Mouse (Mus musculus): ENCODE results near the gene Frmd4a.

The Frmd4a gene

DNA sequence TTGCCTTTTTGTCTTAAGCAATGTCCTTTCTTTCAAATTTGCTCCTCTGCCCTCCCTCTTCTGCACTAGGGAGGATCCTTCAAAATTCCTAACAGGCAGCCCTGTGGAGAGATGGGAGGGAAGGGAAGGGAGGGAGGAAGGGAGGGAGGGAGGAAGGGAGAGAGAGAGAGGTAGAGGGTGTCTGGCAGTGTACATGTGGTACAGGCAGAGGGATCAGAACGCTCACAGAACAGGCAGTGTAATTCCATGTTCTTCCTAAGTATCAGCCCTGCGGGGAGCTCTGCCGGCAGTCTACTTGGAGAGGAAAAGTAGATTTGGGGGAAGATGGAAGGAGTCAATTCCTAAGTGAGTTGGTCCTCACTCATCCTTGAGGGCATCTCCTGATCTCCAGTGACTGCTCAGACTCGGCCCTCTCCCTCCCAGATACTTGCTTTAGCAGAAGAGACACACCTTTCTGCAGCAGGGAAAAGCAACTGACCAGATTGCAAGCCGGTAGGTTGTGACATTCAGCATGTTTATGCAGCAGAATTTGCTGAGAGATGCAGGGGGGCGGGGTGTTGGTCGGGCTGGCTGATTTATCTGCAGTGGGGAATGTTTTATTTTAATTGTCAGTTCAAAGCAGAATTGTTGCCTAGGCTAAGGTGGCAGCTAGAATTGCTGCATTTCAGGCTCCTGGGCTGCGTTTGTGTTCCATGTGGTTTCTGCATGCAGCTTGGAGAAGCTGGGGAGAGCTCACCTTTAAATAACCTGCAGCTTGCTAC is at the start of gene Frmd4a:
Gene Frmd4a (plus strand): TSS at position 190 of the 761 bp plus-strand sequence.
- in situ Hi-C loops (cut with MboI; ENCODE audit: low pct_unique_long_range_greater_than_20kb in 1 of 2, low sequenced_read_pairs in 2 of 2, unreplicated experiment in 1 of 2): no loop called here

DNA sequence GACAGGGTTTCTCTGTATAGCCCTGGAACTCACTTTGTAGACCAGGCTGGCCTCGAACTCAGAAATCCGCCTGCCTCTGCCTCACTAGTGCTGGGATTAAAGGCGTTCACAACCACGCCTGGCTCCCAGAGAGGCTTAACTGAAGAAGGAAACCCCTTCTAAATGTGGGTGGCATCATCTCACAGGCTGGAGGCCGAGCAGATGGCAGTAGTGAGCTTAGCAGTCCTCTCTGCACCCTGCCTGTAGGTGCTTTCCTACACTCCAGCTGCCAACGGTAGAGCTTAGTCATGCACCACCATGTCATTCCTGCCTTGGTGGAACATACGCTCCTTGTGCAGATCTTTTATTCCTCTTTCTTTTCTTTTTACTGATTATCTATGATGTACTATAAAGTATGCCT is 28.6 kb upstream of the Frmd4a start:
- in situ Hi-C loops (cut with MboI; ENCODE audit: low pct_unique_long_range_greater_than_20kb in 1 of 2, low sequenced_read_pairs in 2 of 2, unreplicated experiment in 1 of 2): no loop called here

DNA sequence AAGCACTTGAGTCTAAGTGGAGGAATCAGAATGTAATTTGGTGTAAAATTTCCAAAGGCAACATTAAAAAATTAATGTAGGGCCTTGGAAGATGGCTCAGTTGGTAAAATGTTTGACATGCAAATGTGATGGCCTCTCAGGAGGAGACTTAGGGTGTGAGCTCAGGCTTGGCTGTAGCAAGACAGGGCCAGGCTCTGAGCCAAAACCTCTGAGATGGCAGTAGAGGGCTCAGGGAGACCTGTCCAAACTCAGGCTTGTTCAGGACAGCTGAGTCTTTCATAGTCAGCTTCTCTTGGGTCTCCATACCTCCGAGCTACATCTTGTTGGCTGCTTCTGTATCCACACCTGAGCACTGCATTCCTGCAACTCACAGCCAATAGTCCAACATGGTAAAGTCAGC is 27.1 kb upstream of the Frmd4a start:
- in situ Hi-C loops (cut with MboI; ENCODE audit: low pct_unique_long_range_greater_than_20kb in 1 of 2, low sequenced_read_pairs in 2 of 2, unreplicated experiment in 1 of 2): no loop called here

DNA sequence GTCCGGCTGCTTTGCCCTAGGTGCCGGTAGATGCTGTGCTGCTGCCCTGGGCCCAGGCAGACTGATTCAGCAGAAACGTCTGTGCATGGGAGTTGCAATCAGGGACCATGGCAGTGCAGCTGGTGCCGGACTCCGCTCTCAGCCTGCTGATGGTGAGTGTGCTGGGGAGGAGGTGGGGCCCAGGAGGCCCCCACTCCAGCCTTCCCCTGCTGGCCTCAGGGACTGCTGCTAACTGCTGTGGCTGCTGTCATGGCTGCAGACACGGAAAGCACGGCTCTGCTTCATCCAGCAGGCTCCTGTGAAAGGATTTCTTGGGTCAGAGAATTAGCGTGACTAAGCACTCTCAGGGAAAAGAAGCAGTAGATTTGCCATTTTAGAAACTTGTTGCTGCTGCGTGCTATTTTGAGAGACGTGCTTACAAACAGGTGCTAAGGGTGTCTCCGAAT is 937 bp downstream of the Frmd4a start:
- in situ Hi-C loops (cut with MboI; ENCODE audit: low pct_unique_long_range_greater_than_20kb in 1 of 2, low sequenced_read_pairs in 2 of 2, unreplicated experiment in 1 of 2): no loop called here

DNA sequence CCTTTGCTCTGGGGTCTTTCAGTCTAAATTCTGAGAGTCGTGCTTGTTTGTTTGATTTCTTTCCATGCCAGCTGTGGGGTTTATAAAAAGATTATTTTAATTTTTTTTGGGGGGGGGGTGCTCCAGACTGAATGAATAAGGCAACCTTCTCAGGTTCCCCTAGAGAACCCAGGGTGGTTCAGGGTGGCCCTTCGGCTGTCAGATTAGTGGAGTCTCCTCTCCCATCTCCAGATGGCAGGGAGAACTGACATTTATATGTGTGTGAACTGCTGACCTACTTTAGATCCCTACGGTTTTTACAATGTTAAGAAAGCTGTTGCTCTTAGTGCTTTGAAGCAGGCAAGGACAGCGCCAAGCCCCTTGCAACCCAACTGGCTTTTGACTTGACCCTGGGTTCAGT is 1.4 kb downstream of the Frmd4a start:
- in situ Hi-C loops (cut with MboI; ENCODE audit: low pct_unique_long_range_greater_than_20kb in 1 of 2, low sequenced_read_pairs in 2 of 2, unreplicated experiment in 1 of 2): no loop called here

DNA sequence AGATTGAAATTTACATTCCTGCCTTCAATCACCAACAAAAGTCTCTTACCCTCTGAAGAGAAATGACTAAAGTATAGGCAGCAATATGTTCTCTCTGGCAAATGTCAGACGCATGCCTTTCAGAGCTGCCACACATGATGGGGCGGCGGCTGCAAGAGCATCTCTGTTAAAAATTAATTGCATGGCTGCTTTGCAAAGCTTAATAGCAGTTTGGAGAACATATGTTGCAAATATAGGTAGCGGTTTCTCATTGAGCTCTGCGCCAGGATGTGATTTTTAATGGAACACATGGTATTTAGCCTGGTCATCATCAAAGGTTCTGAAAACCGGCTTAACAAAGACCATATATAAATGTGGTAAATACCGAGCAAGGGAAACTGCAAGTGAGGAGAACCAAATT is 7.4 kb downstream of the Frmd4a start:
- in situ Hi-C loops (cut with MboI; ENCODE audit: low pct_unique_long_range_greater_than_20kb in 1 of 2, low sequenced_read_pairs in 2 of 2, unreplicated experiment in 1 of 2): no loop called here

DNA sequence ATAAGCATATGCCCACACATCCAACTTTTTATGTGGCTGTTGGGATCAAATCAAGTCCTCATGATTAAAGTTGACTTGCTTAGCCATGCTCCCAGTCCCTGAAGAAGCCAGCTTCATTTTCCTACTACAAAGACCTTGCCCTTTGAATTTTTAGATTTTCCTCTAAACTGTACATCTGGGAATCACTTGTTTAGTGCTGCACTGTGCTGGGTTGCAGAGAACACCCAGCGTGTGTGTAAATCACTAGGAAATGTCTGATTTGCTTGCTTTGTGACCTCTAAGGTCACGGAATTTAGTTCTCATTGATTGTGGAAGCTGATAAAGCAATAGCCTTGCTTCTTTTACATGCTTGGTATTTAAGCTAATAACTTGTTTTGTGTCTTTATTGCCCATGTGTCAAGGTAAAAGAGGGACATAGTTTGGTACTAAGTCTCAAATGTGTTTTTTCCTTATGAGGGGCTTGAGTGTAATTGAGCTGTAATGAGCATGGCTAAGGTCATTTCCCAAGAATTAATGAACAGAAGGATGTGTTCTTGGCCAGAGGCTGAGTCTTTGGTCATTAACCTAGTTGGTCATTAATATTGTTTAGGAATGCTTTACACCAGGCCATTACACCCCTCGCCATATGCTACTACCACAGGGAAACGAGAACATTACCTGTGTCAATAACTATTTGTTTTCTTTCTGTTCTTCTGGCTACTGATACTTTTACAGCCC is 11.7 kb downstream of the Frmd4a start:
- in situ Hi-C loops (cut with MboI; ENCODE audit: low pct_unique_long_range_greater_than_20kb in 1 of 2, low sequenced_read_pairs in 2 of 2, unreplicated experiment in 1 of 2): no loop called here

DNA sequence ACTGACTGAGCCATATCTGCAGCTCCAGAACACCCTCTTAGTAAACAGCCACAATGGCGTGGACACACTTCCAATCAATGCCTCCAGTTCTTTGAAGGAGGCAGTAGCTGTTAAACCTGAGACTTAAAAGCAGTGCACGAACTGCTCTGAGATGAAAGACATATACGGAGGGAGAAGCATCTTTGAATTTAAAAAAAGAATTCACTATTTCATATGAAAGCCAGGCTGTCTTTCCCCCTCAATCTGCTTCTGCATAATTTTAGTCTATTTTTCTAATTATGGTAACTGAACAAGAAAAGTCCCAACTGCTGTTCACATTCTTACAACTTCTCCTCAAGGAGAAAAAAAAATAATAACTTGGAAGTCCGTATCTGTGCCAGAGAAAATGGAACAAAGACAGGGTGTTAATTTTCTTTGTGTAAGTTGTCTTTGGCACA is 18.7 kb downstream of the Frmd4a start:
- in situ Hi-C loops (cut with MboI; ENCODE audit: low pct_unique_long_range_greater_than_20kb in 1 of 2, low sequenced_read_pairs in 2 of 2, unreplicated experiment in 1 of 2): no loop called here

DNA sequence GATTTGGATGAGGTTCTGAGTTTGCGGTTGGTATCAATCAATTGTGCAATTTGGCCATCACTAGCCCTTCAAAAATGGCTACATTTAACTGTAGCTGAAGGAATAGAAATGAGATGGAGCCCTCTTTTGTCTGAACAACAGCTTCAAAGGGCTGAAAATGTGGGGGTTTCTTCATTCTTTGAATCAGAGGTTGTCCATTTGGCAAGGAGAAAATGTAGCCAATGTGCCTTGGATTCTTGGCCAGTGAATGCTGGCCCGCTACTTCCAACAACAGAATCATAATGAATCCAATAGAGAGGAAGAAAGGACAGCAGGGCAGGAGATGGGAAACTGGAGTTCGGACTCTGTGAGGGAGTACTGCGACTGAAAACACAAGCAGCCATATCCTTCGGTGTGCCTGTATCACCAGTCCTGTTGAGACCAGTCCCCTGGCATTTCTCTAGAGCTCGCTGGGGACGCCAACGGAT is 19.2 kb downstream of the Frmd4a start:
- in situ Hi-C loops (cut with MboI; ENCODE audit: low pct_unique_long_range_greater_than_20kb in 1 of 2, low sequenced_read_pairs in 2 of 2, unreplicated experiment in 1 of 2): no loop called here

DNA sequence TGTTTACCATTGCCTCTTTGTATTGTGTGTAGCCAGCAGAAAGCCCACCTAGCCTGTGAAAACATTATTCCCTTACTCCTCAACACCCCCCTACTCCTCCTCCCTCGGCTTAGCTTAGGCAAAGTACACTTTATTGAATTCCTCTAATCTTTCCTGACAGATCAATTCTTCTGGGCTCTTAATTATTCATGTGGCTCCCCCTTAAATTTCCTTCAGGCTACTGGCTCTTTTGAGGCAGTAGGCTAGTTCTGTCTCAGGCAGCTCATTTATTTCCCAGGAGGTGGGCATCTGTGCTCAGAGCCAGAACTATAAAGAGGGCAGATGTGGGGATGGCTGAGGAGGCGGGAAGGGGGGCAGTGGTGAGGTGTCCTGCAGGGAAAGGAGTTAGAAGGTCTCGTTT is 24.5 kb downstream of the Frmd4a start:
- in situ Hi-C loops (cut with MboI; ENCODE audit: low pct_unique_long_range_greater_than_20kb in 1 of 2, low sequenced_read_pairs in 2 of 2, unreplicated experiment in 1 of 2): no loop called here

DNA sequence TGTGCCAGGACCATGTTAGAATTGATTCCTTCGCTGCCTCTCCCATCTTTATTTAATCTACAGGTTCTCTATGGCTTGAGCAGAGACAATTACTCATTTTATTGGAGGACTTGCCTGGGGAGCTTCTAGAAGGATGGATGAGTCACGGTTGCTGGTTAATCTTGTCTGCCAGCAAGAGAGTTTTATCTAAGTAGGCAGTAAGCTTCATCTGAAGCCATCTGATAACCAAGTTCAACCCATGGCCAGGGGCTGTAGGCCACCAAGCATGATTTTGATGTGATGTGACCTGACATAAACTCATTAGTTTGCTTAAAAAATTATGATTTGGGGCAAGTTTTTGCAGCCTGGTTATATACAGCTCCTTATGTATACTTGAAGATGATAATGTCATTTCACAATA is 38.0 kb downstream of the Frmd4a start:
- in situ Hi-C loops (cut with MboI; ENCODE audit: low pct_unique_long_range_greater_than_20kb in 1 of 2, low sequenced_read_pairs in 2 of 2, unreplicated experiment in 1 of 2): no loop called here

DNA sequence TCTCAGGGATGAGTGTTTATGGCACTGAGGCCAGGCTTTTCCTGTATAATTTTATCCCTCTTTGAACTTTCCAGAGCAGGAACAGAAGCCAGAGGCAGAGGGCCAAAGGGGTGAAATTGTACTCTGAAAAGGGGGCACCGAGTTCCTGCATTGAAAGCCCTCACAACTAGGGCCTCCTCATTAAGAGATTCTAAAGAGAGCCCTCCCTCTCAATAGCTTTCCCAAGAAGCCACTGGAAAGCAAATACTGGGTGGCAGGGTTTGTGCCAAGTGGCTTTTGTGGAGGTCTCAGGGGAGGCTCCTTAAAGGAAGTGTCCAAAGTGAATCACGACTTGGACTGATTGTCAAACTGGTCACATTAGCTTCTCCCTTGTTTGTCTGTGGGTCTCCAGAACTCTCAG is 43.2 kb downstream of the Frmd4a start:
- in situ Hi-C loops (cut with MboI; ENCODE audit: low pct_unique_long_range_greater_than_20kb in 1 of 2, low sequenced_read_pairs in 2 of 2, unreplicated experiment in 1 of 2): no loop called here

DNA sequence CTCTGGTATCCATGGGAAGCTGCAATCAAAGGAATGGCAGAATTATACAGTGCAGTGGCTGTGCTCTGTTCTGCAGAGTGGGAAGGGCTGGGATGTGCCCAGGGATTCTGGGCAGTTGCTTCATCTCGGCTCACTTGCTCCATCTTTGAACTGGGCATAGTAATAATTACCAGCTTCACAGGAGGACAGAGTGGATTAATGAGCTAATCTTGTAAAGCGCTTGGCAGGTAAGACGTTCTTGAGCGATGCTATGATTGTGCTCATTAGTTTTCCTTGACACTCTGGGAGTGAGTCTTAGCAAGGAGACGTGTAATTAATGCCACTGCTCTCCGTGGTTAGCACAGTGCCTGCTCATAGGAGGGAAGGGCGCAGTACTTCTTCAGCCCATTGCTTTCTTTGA is 54.3 kb downstream of the Frmd4a start:
- in situ Hi-C loops (cut with MboI; ENCODE audit: low pct_unique_long_range_greater_than_20kb in 1 of 2, low sequenced_read_pairs in 2 of 2, unreplicated experiment in 1 of 2): no loop called here

DNA sequence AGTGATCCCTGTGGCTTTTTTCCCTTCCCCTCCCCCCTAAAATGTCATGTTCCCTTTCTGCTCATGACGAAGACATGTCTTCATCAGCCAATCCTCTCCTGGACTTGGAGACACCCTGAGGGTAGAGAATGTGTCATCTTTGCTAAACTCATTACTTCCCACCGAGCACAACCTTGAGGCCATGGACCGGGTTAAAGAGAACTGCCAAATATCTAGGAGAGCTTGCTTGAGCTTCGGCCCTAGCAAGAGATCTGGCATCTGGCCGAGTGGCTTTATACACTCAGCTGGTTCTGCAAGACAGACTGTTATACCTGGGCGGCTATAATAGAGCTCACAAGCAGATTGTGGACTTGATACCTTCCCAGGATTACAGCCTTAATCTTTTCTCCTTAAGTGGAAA is 66.4 kb downstream of the Frmd4a start:
- in situ Hi-C loops (cut with MboI; ENCODE audit: low pct_unique_long_range_greater_than_20kb in 1 of 2, low sequenced_read_pairs in 2 of 2, unreplicated experiment in 1 of 2): no loop called here

DNA sequence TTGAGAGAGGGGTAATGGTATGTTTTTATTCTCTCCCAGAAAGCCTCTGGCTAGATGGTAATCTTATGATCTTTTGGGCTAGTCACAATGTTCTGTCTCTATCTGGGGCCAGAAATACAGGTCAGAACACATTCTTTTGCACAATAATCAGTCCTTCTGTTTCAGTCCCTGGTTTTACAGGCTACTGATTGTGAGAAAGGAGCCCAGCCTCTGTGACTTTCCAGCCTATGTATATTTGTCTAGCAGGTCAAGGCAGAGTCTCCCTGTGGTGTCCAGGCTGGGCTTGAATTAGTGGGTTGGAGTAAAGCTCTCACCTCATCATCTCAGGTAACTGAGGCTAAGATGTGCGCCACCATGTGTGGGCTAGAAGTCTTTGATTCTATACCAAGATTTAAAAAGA is 80.1 kb downstream of the Frmd4a start:
- in situ Hi-C loops (cut with MboI; ENCODE audit: low pct_unique_long_range_greater_than_20kb in 1 of 2, low sequenced_read_pairs in 2 of 2, unreplicated experiment in 1 of 2): no loop called here

DNA sequence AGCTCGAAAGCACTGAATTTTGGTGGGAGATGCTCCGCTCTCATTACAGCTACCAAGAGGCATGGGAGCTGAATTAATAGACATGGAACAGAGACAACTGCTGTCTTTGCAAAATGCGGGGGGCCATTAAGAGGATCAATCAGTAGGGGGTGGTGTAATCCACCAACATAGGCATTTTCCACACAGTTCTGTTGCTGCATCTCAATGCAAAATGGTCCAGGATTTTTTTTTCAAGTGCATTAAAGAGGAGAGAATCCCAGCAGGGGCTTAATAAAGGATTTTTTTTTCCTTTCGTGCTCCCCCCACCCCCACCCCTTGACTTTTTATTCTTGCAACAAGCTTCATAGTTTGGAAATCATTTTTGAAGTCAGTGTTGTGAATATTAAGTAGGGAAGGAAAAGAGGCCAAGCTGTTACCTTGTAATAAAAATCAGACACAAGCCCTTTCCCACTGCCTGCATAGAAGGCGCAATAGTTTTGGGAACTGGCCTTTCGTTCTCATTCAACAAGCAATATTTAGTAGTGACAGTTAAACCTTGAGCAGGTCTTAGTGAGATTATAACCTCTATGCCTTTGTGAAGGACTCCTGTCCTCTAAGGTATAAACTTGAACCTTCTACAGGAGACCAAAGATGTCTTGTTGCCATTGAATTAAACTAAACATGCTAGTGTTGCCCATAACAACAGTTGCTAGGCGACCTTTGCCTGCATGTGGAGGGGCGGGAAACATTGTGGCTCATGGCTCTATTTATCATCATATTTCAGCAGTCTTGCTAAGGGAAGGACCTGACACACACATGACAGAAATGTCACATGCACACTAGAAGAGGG is 81.6 kb downstream of the Frmd4a start:
- in situ Hi-C loops (cut with MboI; ENCODE audit: low pct_unique_long_range_greater_than_20kb in 1 of 2, low sequenced_read_pairs in 2 of 2, unreplicated experiment in 1 of 2): no loop called here

DNA sequence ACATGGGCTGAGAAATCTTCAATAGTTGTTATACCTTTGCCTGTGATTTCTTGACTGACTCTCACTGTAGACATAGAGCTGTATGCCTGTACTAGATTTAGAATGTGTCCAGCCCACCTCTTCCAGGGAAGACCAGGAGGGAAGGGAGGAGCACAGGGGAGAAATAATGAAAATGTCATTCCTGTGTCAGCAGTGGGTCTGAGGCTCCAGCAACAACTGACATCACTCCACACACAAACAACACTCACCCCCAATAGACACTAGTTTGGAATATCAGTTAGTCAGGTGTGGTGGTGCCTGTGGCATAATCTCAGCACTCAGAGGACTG is 82.2 kb downstream of the Frmd4a start:
- in situ Hi-C loops (cut with MboI; ENCODE audit: low pct_unique_long_range_greater_than_20kb in 1 of 2, low sequenced_read_pairs in 2 of 2, unreplicated experiment in 1 of 2): no loop called here

DNA sequence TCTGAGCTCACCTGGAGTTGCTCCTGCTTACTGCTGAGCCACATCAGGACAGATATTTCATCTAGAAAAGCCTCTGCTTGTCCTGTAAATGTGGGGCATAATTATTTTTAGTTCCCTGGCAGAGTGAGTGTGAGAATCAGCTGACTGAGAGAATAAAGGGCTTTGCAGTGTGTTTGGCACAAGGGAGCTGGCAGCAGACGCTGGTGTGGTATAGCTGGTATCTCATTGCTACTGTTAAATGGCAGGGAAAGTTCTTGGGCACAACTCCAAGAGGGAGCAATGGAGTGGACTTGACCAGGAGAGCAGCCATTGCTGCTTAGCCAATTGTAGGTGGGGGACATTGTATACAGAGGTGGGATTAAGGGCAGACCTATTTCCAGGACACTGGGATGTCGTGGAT is 83.9 kb downstream of the Frmd4a start:
- in situ Hi-C loops (cut with MboI; ENCODE audit: low pct_unique_long_range_greater_than_20kb in 1 of 2, low sequenced_read_pairs in 2 of 2, unreplicated experiment in 1 of 2): no loop called here

DNA sequence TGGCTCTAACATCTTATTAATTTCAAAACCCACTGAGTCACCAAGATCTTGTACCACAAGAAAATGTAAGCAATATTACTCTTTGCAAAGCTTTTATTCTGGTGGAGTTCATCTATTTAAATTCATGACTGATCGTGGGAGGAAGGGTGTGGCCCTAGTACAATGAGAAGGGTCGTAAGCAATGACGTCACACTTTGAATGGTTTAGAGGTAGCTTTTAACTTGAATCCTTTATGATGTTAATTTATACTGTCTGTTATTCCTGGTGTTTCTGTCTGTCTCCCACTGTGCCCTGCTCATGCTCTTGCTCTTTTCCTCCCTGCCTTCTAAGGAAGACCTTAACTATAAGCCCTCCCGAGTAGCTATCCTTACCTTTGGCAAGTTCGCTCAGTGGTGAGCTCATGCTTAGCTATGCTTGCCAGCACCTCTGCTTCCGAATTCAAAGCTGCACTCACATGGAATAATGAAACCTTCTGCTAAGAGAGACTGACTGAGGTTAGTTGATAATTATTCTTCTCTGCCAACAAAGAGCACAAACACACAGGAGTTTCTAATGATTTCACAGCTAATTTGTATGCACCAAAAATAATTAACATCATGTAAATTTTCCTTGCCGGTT is 95.9 kb downstream of the Frmd4a start:
- in situ Hi-C loops (cut with MboI; ENCODE audit: low pct_unique_long_range_greater_than_20kb in 1 of 2, low sequenced_read_pairs in 2 of 2, unreplicated experiment in 1 of 2): no loop called here

Measured in mouse embryonic stem cell (cell line).